Mouse (Mus musculus) megakaryocyte, embryonic 14.5 days (primary cell): ENCODE measurements around the gene Dnm3. TPM values are rescaled to one million over a fixed set of nuclear protein-coding genes. Genes with fewer than 3 reads are reported as not detected.

Experiments
- H3K27me3 ChIP-seq: replicated peaks from 2 replicates; pipeline ENCODE3; 2012; ENCODE audit warnings: inconsistent platforms
- H3K36me3 ChIP-seq: replicated peaks from 2 replicates; pipeline ENCODE3; 2012; ENCODE audit warnings: low read length, inconsistent platforms, mixed read lengths
- H3K4me1 ChIP-seq: 2 replicates; pipeline ENCODE4 v1.6.1; 2012; ENCODE audit warnings: inconsistent platforms
- H3K4me3 ChIP-seq: replicated peaks from 2 replicates; pipeline ENCODE3; 2012; ENCODE audit warnings: moderate library complexity, mild to moderate bottlenecking, inconsistent platforms
- H3K9me3 ChIP-seq: 2 replicates; pipeline ENCODE4 v1.6.1; 2012; ENCODE audit warnings: inconsistent platforms
- FLI1 ChIP-seq: IDR thresholded peaks from 2 replicates; pipeline ENCODE4 v1.6.1; 2012; ENCODE audit warnings: low read length, inconsistent platforms, mixed read lengths
- GATA1 ChIP-seq: IDR thresholded peaks from 3 replicates; pipeline ENCODE4 v1.6.1; 2012; ENCODE audit warnings: mixed read lengths, low read length, inconsistent platforms, borderline replicate concordance
- polyA plus RNA-seq: library from polyadenylated mRNA; stranded (reverse); fragments of >175 nt; gene quantifications from 2 replicates; pipeline ENCODE4 v1.2.3, GENCODE M21; 2012; ENCODE audit warnings: low replicate concordance; ENCODE audit not compliant: insufficient read depth

Gene Dnm3
- polyA plus RNA-seq, 1 experiment, result 0.07 TPM

DNA sequence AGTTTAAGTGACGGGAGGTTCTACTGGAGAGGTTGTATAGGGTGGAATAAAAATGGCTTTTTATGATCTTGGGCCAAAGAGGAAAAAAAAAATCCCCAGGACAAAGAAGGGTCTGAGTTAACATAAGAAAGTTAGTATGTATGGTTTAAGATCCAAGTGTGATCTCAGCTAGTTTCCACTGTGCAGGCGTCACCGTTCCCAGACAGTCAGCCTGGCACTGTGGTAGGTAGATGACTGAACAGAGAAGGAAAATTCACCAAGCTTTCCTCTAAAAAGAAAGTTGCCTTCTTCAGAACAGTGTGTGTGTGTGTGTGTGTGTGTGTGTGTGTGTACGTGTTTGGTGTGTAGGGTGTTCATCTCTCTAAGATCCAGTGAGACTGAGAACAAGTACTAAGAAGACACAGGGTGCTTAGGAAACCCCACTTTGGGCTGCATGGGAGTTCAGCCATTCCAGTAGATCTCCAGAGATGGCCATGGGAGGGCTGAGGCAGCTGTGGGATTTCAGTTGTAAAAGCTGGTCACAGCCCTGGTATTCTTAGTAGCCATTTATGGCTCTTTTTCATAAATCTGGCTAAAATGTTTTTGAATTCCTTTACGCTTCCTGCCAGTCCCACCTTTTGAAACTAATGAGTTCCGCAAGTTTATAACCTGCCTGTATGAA is 441.9 kb downstream of the Dnm3 start:
- peaks cover 15% of the 10 kb centered on the region for H3K4me1 ChIP-seq
- H3K36me3 ChIP-seq, result no peaks in the 10 kb centered on the region
- TF ChIP-seq GATA1 (no peak), FLI1 (no peak)
- H3K27me3 ChIP-seq, result no peaks in the 10 kb centered on the region
- no peak overlapping the region for H3K4me3 ChIP-seq
- peaks cover 3% of the 10 kb centered on the region; the same call in 1 of the 2 replicates for H3K9me3 ChIP-seq

DNA sequence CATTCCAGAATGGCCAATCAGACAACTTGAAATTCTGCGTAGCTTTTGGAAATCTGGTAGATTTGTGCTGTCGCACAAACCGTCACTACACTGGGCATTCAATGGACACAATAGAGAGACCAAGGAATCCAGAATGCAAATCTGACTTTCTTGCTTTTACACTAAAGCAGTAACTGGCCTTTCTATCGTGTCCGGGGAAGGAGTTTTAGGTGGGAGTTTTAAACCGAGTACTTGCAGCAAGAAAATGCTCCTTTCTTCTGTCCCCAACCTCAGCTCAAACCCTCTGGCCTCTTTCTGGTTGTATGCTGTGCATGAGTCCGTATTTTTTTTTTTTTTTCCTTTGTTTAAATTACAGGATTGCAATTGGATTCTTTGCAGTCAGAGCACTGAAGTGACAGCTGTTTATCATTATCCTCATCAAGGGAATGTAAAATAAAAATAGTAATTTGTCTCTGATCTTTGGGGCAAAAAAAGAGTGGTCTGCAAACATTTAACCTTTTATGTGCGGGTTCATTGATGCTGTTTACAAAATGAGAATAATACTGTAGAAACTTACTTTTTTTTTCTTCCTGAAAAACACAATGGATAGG is 454.1 kb downstream of the Dnm3 start:
- Histone ChIP-seq H3K36me3 (no peaks in the 10 kb centered on the region), H3K4me1 (no peaks in the 10 kb centered on the region), H3K27me3 (peaks cover 11% of the 10 kb centered on the region), H3K9me3 (no peaks in the 10 kb centered on the region), H3K4me3 (no peak overlapping the region)
- TF ChIP-seq FLI1 (no peak), GATA1 (no peak)

DNA sequence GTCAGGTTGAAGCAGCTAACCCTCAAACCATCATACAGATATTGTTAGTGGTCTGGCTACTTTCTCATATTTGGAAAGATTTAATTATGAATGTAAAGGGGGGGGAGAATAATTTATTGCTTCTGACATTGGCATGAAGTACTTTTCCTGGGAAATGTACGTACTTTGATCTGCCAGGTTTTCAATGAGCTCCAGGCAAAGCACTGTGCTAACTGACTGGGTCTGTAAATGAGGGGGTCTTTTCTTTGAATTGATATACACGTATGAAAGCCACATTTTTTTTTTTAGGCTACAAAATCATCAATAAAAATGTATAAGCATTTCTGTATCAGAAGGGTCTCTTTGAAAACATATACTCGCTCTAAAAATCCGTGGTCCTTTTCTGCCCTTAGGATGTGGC is 457.1 kb downstream of the Dnm3 start:
- no peaks in the 10 kb centered on the region for H3K36me3 ChIP-seq
- peaks cover 25% of the 10 kb centered on the region for H3K27me3 ChIP-seq
- no peak for TF ChIP-seq FLI1
- no peak for TF ChIP-seq GATA1
- no peaks in the 10 kb centered on the region for H3K9me3 ChIP-seq
- H3K4me1 ChIP-seq, result peaks cover 9% of the 10 kb centered on the region; the same call in 1 of the 2 replicates
- H3K4me3 ChIP-seq, result no peak overlapping the region

DNA sequence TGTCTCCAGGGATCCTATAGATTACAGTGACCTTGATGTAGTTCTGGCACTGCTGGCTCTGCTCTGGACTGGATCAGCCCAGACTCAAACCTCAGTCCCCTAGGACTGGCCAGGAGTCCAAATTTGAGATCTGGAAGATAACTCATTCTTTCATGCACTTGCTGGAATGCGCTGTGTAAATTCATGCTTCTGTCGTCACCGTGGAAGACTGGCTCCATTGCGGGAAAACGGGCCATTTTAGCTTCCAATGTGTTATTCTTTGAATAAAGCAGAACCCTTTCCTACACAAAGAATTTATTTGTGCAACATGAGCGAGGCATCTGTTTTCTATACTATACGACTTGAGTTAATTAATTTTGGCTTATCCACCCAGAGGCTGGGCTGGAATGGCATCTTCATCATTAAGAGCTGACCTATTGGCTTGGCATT is 457.5 kb downstream of the Dnm3 start:
- H3K9me3 ChIP-seq, result no peaks in the 10 kb centered on the region
- peaks cover 29% of the 10 kb centered on the region for H3K27me3 ChIP-seq
- H3K4me3 ChIP-seq, result no peak overlapping the region
- no peaks in the 10 kb centered on the region for H3K36me3 ChIP-seq
- no peak for TF ChIP-seq FLI1
- no peak for TF ChIP-seq GATA1
- peaks cover 9% of the 10 kb centered on the region; the same call in 1 of the 2 replicates for H3K4me1 ChIP-seq

DNA sequence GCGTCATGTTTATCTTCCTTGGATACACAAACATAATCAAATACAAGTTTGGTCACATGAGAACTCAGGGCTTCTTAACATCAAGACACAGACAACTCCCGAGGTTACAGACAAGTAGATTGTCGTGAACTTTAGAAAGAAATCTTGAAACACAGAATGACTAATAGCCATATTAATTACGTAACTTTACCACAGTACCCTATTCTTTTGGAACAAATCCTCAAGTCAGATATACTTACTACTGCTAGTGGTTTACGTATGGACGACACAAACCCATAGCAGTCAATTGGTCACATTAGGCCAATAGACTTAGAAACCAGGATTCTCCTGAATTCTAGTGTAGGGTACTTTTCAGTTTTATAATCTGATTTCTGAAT is 459.2 kb downstream of the Dnm3 start:
- TF ChIP-seq FLI1 (no peak), GATA1 (no peak)
- H3K4me1 ChIP-seq, result peaks cover 10% of the 10 kb centered on the region
- H3K27me3 ChIP-seq, result peaks cover 32% of the 10 kb centered on the region
- no peak overlapping the region for H3K4me3 ChIP-seq
- no peaks in the 10 kb centered on the region for H3K9me3 ChIP-seq
- no peaks in the 10 kb centered on the region for H3K36me3 ChIP-seq

DNA sequence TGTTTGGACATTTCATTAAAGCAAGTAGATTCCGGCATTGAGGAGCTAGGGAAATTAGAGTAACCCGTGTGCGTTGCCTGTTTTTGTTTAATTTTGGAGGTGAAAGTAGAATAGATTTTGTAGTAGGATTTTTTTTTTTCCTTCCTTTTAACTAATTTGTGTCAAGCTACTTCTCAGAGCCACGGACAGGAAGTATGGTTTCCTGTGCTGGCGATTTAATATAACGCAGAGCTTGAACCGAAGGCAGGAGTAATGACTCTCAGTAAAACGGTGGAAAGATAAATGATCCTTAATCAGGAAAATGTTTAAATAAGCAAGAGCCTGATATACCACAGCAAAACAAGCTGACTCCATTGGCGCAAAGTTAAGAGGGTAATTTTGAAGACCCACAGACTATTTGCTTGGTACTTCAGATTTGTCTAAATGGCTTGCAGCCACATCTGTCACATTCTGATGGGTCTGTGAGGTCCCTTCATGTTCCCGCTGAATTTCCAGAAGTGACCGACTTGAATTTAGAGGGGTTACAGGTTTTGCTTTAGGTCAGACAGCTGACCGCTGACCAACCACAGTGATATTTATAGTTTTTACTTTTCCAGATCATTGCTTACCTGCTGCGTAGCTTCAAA is 459.7 kb downstream of the Dnm3 start:
- peaks cover 14% of the 10 kb centered on the region for H3K4me1 ChIP-seq
- TF ChIP-seq GATA1, result no peak
- TF ChIP-seq FLI1, result no peak
- H3K27me3 ChIP-seq, result peaks cover 36% of the 10 kb centered on the region
- no peak overlapping the region for H3K4me3 ChIP-seq
- H3K9me3 ChIP-seq, result no peaks in the 10 kb centered on the region
- H3K36me3 ChIP-seq, result no peaks in the 10 kb centered on the region

DNA sequence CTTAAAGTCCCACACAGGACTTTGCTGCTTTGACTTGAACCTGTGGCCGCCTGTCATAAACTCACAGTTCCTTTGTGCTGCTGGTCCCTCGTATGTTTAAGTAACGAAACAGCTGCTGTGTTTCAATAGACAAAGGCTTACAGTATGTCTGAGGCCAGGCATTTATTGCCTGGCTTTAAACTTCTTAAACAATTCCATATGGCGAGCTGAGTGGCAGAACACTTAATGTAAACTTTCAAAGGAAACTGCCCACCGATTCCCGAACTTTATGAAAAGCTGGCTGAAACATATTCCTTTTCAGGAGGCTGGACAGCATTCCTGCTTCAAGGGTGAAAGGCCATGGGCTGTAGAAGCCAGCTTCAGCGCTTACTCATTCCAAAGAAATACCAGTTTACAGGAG is 460.9 kb downstream of the Dnm3 start:
- no peaks in the 10 kb centered on the region for H3K36me3 ChIP-seq
- H3K27me3 ChIP-seq, result peaks cover 36% of the 10 kb centered on the region
- H3K4me1 ChIP-seq, result peaks cover 14% of the 10 kb centered on the region
- H3K9me3 ChIP-seq, result no peaks in the 10 kb centered on the region
- no peak for TF ChIP-seq FLI1
- TF ChIP-seq GATA1, result no peak
- H3K4me3 ChIP-seq, result no peak overlapping the region

DNA sequence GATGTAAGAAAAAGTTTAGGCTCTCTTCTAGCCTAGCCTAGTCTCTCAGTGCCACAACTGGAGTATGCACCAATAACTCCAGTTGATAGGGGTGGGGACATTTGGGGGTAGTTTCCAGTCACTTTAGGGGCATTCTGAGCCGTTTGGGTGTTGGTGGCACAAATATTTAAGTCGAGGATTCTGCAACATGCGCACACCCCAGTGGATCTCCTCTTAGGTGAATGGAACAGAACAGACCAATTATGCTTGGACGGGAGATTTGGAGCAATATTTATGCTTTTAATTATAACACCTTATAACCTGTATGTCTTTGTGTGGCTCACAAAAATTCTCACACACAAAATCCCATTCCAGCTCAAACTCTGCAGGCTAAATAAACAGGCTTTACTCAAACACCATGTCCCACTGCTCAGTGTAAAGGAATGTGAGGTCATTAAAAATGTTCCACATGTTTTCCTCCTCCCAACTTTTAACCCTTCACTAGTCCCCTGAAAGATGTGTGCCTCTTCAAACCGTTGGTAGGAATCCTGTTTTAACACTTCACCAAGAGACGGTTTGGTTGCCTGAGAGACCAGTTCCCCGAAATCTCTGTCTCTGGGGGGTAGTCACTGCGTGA is 462.5 kb downstream of the Dnm3 start:
- Histone ChIP-seq H3K9me3 (no peaks in the 10 kb centered on the region), H3K4me3 (no peak overlapping the region)
- TF ChIP-seq FLI1 (no peak), GATA1 (no peak)

DNA sequence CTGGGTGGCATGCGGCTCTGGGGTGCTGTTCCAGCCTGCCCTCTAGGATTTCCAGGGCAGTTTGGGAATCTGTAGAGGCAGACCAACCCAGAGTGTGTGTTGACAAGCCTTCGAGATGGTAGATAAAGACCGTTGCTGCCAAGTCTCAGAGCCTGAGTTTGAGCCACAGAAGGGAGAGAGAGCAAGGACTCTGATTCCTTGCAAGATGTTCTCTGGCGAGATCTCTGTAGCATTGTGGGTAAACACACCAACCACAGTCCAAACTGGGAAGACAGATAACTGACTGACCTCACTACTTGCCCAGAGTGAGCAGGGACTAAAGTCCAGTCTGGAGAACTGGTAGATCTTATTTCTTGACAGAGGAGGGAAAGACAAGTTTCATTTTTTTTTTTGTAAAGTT is 464.3 kb downstream of the Dnm3 start:
- H3K36me3 ChIP-seq, result no peaks in the 10 kb centered on the region
- TF ChIP-seq FLI1 (no peak), GATA1 (no peak)
- no peak overlapping the region for H3K4me3 ChIP-seq
- H3K27me3 ChIP-seq, result peaks cover 29% of the 10 kb centered on the region
- peaks cover 18% of the 10 kb centered on the region for H3K4me1 ChIP-seq
- H3K9me3 ChIP-seq, result no peaks in the 10 kb centered on the region

More for the DNA sequence above, 462.5 kb downstream of the Dnm3 start:
- Histone ChIP-seq H3K4me1 (peaks cover 18% of the 10 kb centered on the region), H3K27me3 (peaks cover 36% of the 10 kb centered on the region), H3K36me3 (no peaks in the 10 kb centered on the region)
